Mouse (Mus musculus): ENCODE measurements around the gene Padi1.

DNA sequence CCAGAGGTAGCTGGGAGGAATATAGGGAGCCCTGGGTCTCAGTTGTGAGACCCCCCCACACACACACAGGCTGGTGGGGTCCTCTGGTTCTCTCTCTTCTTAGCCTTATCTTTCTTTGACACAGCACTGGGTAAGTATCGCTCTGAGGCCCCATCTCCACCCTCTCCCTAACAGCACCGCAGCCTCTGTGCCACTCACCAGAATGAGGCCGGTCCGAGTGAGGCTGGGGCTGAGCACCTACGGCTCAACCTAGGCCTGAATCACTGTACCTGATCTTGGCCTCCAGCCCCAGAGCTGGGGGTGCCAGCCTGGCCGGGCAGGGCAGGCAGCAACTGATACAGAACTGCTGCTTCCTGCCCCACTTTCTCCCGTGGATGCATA is 15.2 kb upstream of the Padi1 start:
- TF ChIP-seq CTCF (IDR thresholded peaks at IDR 0.05) = no peak
- TF ChIP-seq EP300 (IDR thresholded peaks at IDR 0.05) = no peak
